Mouse (Mus musculus) heart, postnatal 0 days (tissue): ENCODE results near the gene Gpr45.

Experiments used
- CTCF ChIP-seq: IDR thresholded peaks from 2 replicates; pipeline ENCODE4 v1.5.1; 2016; ENCODE audit warnings: antibody characterized with exemption, control low read depth, low read depth
- EP300 ChIP-seq: IDR thresholded peaks from 2 replicates; pipeline ENCODE4 v1.6.1; 2016; ENCODE audit warnings: antibody characterized with exemption, low read depth

- TF ChIP-seq CTCF (no peak), EP300 (no peak)
Observed at GRCm38 (mm10) chr1:43042271-43042670, 89.6 kb downstream of the Gpr45 start.
